Mouse (Mus musculus) cerebellum, adult 2 months (tissue): ENCODE measurements at regions not wholly inside any gene's neighbourhood (a gene's known extent, or its start where the extent isn't known, plus 50 kb on each side); places are given as distances from the start of the nearest gene placed in this dataset.

Source experiments
- CTCF ChIP-seq: fragments of 200-500 bp; IDR thresholded peaks from 2 replicates; pipeline ENCODE4 v1.5.1; 2011; ENCODE audit warnings: low read depth, mild to moderate bottlenecking, control low read depth, low read length, moderate library complexity, borderline replicate concordance; ENCODE audit not compliant: insufficient read depth
- POLR2A ChIP-seq: fragments of 200-500 bp; IDR thresholded peaks from 2 replicates; pipeline ENCODE4 v1.6.1; 2011; ENCODE audit warnings: low read length, control low read depth, borderline replicate concordance; ENCODE audit not compliant: insufficient read depth

DNA sequence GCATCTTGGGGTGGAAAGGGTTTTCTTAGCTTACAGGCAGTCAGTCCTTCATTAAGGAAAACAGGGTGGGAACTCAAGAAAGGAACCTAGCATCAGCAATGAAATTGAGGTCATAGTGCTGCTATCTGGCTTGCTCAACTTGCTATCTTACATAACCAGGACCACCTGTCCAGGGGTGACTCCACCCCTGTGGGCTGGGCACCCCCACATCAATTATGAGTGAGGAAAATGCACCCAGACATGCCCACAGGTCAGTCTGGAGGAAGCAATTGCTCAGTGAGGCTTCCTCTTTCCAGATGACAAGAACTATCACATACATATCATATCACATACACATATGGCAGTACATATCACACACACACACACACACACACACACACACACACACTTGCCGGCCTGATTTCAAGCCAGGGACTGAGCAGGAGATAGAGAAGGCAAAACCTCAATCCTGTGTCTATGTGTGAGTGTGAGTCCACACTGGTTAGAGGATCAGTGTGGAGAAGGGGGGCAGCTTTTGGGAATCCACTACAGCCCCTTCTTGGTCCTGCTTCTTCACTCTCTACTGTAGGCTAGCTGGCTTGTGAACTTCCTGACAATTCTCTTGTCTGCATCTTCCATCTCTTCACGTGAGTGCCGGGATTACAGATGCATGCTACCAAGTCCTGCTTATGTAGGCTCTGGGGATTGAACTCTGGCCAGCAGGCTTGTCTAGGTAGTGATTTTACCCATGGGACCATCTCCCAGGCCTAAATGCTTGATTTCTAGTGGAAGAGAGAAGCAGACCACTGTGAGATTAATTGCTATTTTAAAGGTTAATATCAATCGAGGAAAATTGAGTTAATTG is 96.4 kb upstream of the Pgrmc2 start:
- TF ChIP-seq CTCF (no peak), POLR2A (no peak)
